Mouse (Mus musculus) liver (tissue): Measurements from ENCODE around the gene Ap4b1.
A peak's percentile ranks its signal among the peaks of the same experiment; 100 is the strongest.

ENCODE experiments used
- DNase-seq: peaks from one replicate; pipeline ENCODE4 v3.0.0-alpha.2; 2020; ENCODE audit warnings: mixed read lengths

Gene Ap4b1

DNA sequence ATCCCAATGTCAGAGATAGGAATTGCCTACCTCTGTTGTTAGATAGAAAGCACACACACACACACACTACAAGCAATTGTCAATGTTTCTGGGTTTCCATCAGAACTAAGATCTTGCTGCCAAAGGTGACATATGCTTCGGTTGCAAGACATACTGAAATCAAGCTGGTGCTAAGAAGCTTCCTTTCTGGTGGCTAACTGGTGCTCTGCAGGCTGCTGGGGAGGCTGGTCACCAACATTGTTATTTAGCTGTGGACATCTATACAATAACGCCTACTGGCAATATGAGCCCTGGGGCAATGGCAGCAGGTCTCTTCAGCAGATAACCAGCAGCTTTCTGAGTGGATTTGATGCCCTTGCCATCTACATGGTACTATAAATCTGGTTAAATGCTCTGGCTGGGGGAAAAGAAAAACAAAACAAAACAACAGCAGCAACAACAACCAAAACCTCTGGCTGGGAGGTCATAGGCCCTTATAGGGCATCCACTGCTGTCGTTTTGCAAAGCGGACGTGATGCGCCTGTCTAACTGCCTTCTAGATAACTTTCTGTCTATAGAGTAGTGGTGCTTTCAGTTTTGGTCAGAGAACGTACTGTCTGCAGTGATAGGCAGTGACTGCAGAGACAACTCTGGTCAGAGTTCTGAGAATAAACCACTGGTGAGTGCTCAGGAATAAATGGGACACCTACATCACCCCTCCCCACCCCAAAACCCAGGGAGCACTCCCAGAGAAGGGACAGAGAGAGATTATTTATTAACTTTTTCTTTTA lies 47.9 kb downstream of the Ap4b1 start:
- no peak for DNase-seq

DNA sequence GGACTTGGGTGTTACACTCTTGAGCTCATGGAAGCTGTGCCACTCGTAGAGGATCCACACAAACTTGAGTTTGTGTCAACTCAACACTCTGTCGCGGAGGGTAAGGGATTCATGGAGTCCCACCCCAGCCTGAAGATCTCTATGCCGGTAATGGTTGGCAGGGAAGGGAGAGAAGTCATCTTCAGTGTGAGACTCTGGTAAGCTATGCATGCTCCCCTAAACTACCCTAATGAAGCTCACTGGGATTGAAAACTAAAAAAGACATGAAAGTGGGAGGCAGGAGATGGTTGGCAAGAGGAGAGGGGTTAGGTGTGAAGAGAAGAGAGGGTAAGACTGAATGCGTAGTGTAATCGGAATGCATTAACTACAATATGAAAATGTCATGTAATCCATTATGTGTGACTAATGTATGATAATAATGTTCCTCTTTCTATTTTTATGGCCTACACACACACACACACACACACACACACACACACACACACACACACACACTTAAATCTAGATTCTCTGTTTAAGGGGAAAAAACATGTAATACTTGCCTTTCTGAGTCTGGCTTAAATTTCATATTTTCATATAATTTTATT lies 48.8 kb downstream of the Ap4b1 start:
- DNase-seq = no peak

DNA sequence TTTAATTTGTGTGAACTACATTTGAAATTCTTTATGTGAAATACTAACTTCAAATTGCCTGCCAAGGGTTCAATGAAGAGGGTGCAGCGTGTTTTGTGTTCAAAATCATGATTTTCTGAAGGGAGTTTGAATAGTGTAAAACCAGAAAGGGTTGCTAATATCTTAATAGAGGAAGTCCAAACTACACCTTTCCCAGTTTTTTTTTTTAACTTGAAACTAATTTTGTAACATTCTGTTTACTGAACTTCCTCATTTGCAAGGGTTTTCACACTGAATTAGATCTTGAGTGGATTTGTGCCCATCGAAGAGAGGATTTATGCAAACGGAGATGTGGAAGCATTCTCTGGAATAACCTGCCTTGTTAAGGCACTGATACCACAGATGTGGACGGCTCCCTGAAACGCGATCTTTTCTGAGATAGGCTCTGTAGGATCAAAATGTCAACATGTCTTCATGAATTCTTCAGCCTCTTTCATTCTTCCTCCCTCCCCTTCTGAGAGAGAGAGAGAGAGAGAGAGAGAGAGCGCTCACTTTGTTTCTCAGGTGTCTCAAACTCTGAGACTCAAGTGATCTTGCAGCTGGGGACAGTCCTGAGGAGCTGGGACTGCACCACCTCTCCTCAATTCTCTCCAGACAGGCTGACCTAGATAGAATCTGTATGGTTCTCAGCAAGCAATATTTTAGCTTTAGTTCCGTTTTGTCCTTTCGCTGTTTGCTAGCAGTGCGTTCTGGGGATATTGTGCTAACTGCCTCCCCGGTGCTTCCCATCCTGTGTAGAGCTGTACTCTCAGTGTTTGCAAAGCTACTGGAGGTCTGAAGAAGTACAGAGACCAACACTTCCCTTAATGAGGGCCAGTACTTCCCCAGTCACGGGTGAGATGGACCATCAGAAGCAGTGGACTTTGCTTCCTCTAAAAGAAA lies 49.8 kb downstream of the Ap4b1 start, which contains the start of gene Ptpn22:
Gene Ptpn22 (plus strand): TSS at position 915 of the 921 bp plus-strand sequence.
- no peak for DNase-seq

DNA sequence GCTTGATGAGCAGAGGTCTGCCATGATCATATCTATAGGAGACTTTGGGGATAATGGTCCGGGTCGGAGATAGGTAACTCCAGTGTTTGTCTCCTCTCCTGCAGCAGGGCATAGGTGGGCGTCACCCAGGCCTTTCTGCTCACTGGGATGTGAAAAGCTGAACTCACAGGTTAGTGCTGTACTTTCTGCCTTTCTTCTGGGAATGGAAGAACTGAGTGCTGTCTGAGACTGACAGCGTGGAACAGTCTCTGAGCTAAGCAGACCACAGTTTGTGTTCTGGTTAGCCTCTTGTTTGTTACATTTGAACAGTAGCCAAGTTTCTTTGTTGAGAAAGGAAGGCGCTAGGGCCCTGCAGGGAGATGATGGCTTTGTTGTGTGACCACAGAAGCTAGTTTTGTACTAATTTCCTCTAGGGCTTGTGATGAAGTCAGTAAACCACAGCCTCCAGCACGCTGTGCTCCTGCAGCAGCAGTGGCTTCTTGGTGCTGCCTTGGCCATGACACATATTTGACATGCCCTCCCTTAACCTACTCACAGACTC lies 50.6 kb downstream of the Ap4b1 start:
- peak; percentile 19 for DNase-seq

DNA sequence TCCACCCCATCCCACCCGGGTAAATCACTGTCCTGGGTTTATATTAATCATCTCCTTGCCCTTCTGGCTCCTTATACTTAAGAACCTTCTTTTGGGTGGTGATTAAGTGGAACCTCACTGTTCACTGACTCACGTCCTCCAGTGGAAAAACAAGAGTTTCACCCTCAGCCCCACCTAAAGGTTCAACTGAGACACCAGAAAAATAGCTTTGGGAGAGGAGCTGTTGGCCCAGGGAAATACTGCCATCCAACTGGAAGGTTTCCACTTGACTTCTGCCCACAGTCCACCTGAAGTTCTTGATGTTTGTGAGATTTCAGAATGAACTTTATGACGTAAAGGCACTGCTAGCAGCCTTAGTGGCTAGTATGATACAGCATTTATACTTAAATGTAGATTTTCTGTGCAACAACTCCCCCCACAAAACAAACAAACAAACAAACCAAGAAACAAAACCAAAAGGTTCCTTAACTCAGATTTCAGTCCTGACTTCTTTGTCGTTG lies 53.5 kb downstream of the Ap4b1 start:
- DNase-seq = no peak

DNA sequence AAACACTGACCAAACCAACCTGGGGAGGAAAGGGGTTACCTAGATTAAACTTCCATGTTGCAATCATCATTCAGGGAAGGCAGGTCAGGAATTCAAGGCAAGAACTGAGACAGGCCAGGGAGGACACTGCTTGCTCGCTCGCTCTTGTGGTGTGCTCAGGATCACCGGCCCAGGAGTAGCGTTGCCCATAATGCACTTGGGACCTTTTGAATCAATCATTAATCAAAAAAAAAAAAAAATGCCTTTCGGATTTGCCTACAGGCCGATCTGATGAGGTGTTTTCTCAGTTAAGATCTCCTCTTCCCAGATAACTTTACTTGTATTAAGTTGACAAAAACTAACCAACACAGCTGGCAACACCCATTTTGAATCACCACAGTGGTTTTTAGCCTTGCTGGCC lies 54.9 kb downstream of the Ap4b1 start:
- no peak for DNase-seq

DNA sequence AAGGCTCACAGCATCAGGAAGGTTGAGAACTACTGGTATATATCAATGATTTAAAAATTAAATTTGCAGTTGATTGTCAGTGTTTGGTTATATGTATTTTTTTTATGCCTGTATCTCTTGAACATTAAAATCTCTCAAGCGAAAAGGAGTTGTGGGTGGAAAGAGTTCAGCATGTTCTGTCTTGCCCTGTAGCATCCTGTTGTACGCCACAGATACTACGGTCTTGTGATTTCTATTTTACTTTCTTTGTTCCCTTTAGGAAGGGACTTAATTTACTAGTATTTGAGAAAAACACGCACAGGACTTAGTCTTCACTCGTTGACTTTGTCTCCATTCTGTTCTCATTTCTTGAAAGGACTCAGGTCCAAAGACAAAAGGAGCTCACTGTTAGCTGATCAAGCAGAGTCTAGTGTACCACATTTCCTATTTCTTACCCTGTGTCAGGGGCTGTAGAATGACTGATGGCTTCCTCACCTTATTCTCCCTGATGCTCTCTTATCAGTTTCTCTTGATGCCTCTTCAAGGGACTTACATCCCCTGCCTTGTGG lies 58.2 kb downstream of the Ap4b1 start:
- DNase-seq = no peak

DNA sequence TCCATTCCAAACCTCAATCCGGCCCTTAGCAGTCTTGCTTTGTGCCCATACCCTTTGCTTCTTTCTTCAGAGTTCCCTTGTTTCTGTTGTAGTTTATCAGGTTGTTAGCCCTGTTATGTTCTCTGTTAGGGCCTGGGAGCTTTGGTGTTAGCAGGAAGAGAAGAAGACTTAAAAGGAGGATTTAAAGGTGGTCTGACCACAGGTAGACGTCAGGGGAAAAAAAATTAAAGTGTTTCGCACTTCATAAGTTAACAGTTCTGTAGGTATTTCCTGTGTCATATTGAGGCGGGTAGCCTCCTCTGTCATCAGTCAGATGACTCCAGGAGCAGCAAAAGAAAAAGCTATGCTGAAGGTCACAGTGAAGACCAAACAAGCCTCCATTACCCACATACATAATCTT lies 58.7 kb downstream of the Ap4b1 start:
- DNase-seq = no peak
